In genomic region chr13:54855333-54856238, GRCm38 (mm10) we compare ENCODE assay signal across 11 mouse cellular contexts.
A peak's percentile ranks its signal among the peaks of the same experiment; 100 is the strongest.
DNase-seq lines count a peak whose midpoint lies in the region; ATAC-seq and TF ChIP-seq lines count a peak whose summit lies in the region.
"Had no signal": no experiment of that assay in that cellular context is flagged by ENCODE, and none has a peak within 500 bp of the region (broad histone marks: within the 10 kb centered on the region; RNA-seq: fewer than 3 reads in every experiment).

No protein-coding gene starts in this region.

- H3K4me1 ChIP-seq in hindbrain, embryonic 16.5 days (ENCODE audit: control insufficient read depth, insufficient read depth, low read depth, low read length), result peaks cover 18% of the 10 kb centered on the region
- H3K4me1 ChIP-seq in hindbrain, embryonic 13.5 days (replicated peaks), result peaks cover 18% of the 10 kb centered on the region
- no peaks in the 10 kb centered on the region for H3K4me1 ChIP-seq in testis, adult 2 months (ENCODE audit: control insufficient read depth, insufficient read depth, low read length)
- H3K4me1 ChIP-seq in kidney, embryonic 14.5 days (ENCODE audit: control insufficient read depth, insufficient read depth, low read length), result no peaks in the 10 kb centered on the region

- H3K9ac ChIP-seq in hindbrain, embryonic 16.5 days (ENCODE audit: low read depth, low read length), result no peak overlapping the region
- no peak overlapping the region for H3K9ac ChIP-seq in hindbrain, embryonic 13.5 days
- H3K9ac ChIP-seq in kidney, embryonic 14.5 days (ENCODE audit: low read depth, low read length), result no peak overlapping the region

- 26% methylated on average over 14 of the region's 14 CpGs for WGBS in hindbrain, embryonic 16.5 days
- 29% methylated on average over 14 of the region's 14 CpGs for WGBS in hindbrain, embryonic 13.5 days
- WGBS in kidney, embryonic 14.5 days, result 63% methylated on average over 14 of the region's 14 CpGs

- no peak for TF ChIP-seq POLR2A in testis, adult 2 months (IDR thresholded peaks at IDR 0.05; ENCODE audit: control insufficient read depth, low read depth, low read length)

- H3K4me3 ChIP-seq in hindbrain, embryonic 16.5 days (ENCODE audit: low read length), result no peak overlapping the region
- H3K4me3 ChIP-seq in hindbrain, embryonic 13.5 days, result no peak overlapping the region
- peak overlapping the region; percentile 41 for H3K4me3 ChIP-seq in testis, adult 2 months (ENCODE audit: control insufficient read depth, low read depth, low read length)
- no peak overlapping the region for H3K4me3 ChIP-seq in kidney, embryonic 14.5 days (ENCODE audit: low read length)
- H3K4me3 ChIP-seq: layer of hippocampus, adult 2 months had no signal

- TF ChIP-seq CTCF in testis, adult 2 months (IDR thresholded peaks at IDR 0.05; ENCODE audit: control insufficient read depth, insufficient read depth, insufficient replicate concordance, low read depth, low read length), result no peak

- H3K4me2 ChIP-seq in hindbrain, embryonic 16.5 days (ENCODE audit: low read length), result no peak overlapping the region
- H3K4me2 ChIP-seq in hindbrain, embryonic 13.5 days, result no peak overlapping the region
- H3K4me2 ChIP-seq in kidney, embryonic 14.5 days (replicated peaks; ENCODE audit: low read depth, low read length), result no peak overlapping the region

- DNase-seq in testis, postnatal 14 days (ENCODE audit: low spot score), result no peak
- peak; percentile 83 to 87 for DNase-seq in cerebellum, postnatal 10 days
- DNase-seq in skeletal muscle tissue, adult 2 months (ENCODE audit: low read depth, low spot score), result peak; percentile 20
- DNase-seq in urinary bladder, postnatal 10 days (ENCODE audit: low spot score), result no peak
- DNase-seq: adrenal gland, postnatal 25 days; kidney, adult 18-20 months had no signal

- ATAC-seq in hindbrain, embryonic 16.5 days, result peak; percentile 83
- ATAC-seq in hindbrain, embryonic 13.5 days (ENCODE audit: low FRiP score), result no peak
- no peak for ATAC-seq in kidney, embryonic 14.5 days (ENCODE audit: low FRiP score, low TSS enrichment)

- no peaks in the 10 kb centered on the region for H3K9me3 ChIP-seq in hindbrain, embryonic 16.5 days (ENCODE audit: control insufficient read depth, low read length)
- H3K9me3 ChIP-seq in hindbrain, embryonic 13.5 days, result no peaks in the 10 kb centered on the region
- no peaks in the 10 kb centered on the region for H3K9me3 ChIP-seq in kidney, embryonic 14.5 days (ENCODE audit: control insufficient read depth, low read length)

- H3K27me3 ChIP-seq in hindbrain, embryonic 16.5 days (replicated peaks; ENCODE audit: control insufficient read depth, insufficient read depth, low read length), result no peaks in the 10 kb centered on the region
- H3K27me3 ChIP-seq in hindbrain, embryonic 13.5 days, result peaks cover 11% of the 10 kb centered on the region; the same call in 1 of the 2 replicates
- no peaks in the 10 kb centered on the region for H3K27me3 ChIP-seq in testis, adult 2 months (ENCODE audit: control insufficient read depth, insufficient read depth, low read length)
- no peaks in the 10 kb centered on the region for H3K27me3 ChIP-seq in kidney, embryonic 14.5 days (ENCODE audit: control insufficient read depth, insufficient read depth, low read length)

- H3K27ac ChIP-seq in hindbrain, embryonic 16.5 days (ENCODE audit: low read depth, low read length), result peak overlapping the region; percentile 21; the same call in 1 of the 2 replicates
- no peak overlapping the region; the same call in 1 of the 2 replicates for H3K27ac ChIP-seq in hindbrain, embryonic 13.5 days
- H3K27ac ChIP-seq in testis, adult 2 months (ENCODE audit: control insufficient read depth, insufficient read depth, low read depth, low read length), result no peak overlapping the region
- no peak overlapping the region for H3K27ac ChIP-seq in kidney, embryonic 14.5 days (ENCODE audit: low read depth, low read length)
- H3K27ac ChIP-seq: layer of hippocampus, adult 2 months had no signal

- H3K36me3 ChIP-seq in hindbrain, embryonic 16.5 days (ENCODE audit: control insufficient read depth, insufficient read depth, low read length), result no peaks in the 10 kb centered on the region
- H3K36me3 ChIP-seq in hindbrain, embryonic 13.5 days, result no peaks in the 10 kb centered on the region
- no peaks in the 10 kb centered on the region for H3K36me3 ChIP-seq in testis, adult 2 months (ENCODE audit: control insufficient read depth, insufficient read depth, low read length)
- H3K36me3 ChIP-seq in kidney, embryonic 14.5 days (ENCODE audit: control insufficient read depth, insufficient read depth, low read length), result no peaks in the 10 kb centered on the region

Comparison
In these comparisons a context has a peak if more than half of its experiments do, and no peak if none do; other contexts are left out.
1. DNase-seq: peak in cerebellum, postnatal 10 days (2 of 2) and skeletal muscle tissue, adult 2 months (single experiment); none in testis, postnatal 14 days (single experiment) and urinary bladder, postnatal 10 days (single experiment).